Mouse (Mus musculus) midbrain, embryonic 16.5 days (tissue): ENCODE results near the gene Wfdc15a. TPM values are rescaled to one million over a fixed set of nuclear protein-coding genes. Genes with fewer than 3 reads are reported as not detected.
"Not testable (repeated sequence)": the region's sequence is repeated elsewhere in the genome, so short reads cannot be mapped to it uniquely, and the experiment has no call there.

ENCODE experiments used
- ATAC-seq: fragments of 200-750 bp; cut with Nextera tagmentation; 2 replicates; pipeline ENCODE4 v1.8.0; 2017; ENCODE audit warnings: moderate TSS enrichment
- H3K27ac ChIP-seq: fragments of 300-500 bp; sonication (generic); 2 replicates; pipeline ENCODE4 v1.5.1; 2014; ENCODE audit warnings: mild to moderate bottlenecking, low read length, mixed read lengths
- H3K27me3 ChIP-seq: fragments of 300-500 bp; sonication (generic); 2 replicates; pipeline ENCODE4 v1.6.1; 2014; ENCODE audit warnings: low read depth, low read length, mixed read lengths; ENCODE audit not compliant: control insufficient read depth, insufficient read depth
- H3K36me3 ChIP-seq: fragments of 300-500 bp; sonication (generic); 2 replicates; pipeline ENCODE4 v1.6.1; 2014; ENCODE audit warnings: mild to moderate bottlenecking, low read length, moderate library complexity, mixed read lengths; ENCODE audit not compliant: control insufficient read depth, insufficient read depth
- H3K4me1 ChIP-seq: fragments of 300-500 bp; sonication (generic); 2 replicates; pipeline ENCODE4 v1.6.1; 2014; ENCODE audit warnings: mild to moderate bottlenecking, low read length, mixed read lengths; ENCODE audit not compliant: control insufficient read depth, insufficient read depth
- H3K4me2 ChIP-seq: fragments of 300-500 bp; sonication (generic); 2 replicates; pipeline ENCODE4 v1.6.1; 2014; ENCODE audit warnings: mild to moderate bottlenecking, low read length, mixed read lengths
- H3K4me3 ChIP-seq: fragments of 300-500 bp; sonication (generic); 2 replicates; pipeline ENCODE4 v1.5.1; 2014; ENCODE audit warnings: low read depth, mild to moderate bottlenecking, low read length, moderate library complexity, mixed read lengths
- H3K9ac ChIP-seq: fragments of 300-500 bp; sonication (generic); 2 replicates; pipeline ENCODE4 v1.6.1; 2014; ENCODE audit warnings: low read depth, low read length, mixed read lengths
- H3K9me3 ChIP-seq: fragments of 300-500 bp; sonication (generic); replicated peaks from 2 replicates; pipeline ENCODE4 v1.6.1; 2014; ENCODE audit warnings: mild to moderate bottlenecking, low read length, mixed read lengths; ENCODE audit not compliant: control insufficient read depth, poor library complexity, severe bottlenecking
- WGBS: fragments of 180-500 bp; shearing (Covaris S2); extraction: QIAGEN DNeasy Blood & Tissue Kit; methylation state at CpG from one replicate; pipeline ENCODE4 v1.1.7; 2014; 5-methylcytosine and 5-hydroxymethylcytosine counted together
- polyA plus RNA-seq: library from polyadenylated mRNA; unstranded; fragments of >200 nt; fragmentation: Nextera tagmentation; extraction: Ambion mirVana; gene quantifications from 2 replicates; pipeline ENCODE4 v1.2.1, GENCODE M21; 2015

Wfdc15a gene
- polyA plus RNA-seq, 1 experiment from 2014 or later, result not detected

DNA sequence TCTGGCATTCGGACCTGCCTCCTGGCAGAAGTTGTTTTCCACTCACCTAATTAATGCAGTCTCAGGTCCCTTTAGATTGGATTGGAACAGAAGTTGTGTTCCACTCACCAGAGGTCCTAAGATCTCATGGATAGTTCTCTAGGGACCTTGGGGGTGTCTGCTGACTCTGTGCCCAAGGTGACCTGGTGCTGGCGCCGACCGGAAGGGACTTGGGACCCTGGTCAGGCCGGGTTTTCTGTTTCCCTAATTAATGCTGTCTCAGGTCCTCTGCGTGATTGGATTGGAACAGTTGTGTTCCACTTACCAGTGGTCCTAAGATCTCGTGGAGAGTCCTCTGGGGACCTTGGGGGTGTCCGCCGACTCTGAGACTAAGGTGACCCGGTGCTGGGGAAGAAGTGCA lies 6.1 kb upstream of the Wfdc15a start:
- H3K9ac ChIP-seq, H3K27ac ChIP-seq, H3K4me1 ChIP-seq, H3K4me2 ChIP-seq, H3K27me3 ChIP-seq, ATAC-seq, H3K4me3 ChIP-seq, H3K36me3 ChIP-seq, H3K9me3 ChIP-seq: not testable (repeated sequence)
- 92% methylated on average over 10 of the region's 10 CpGs for WGBS

- Histone ChIP-seq H3K27ac (no peak overlapping the region), H3K4me1 (no peaks in the 10 kb centered on the region), H3K4me2 (no peak overlapping the region), H3K4me3 (no peak overlapping the region), H3K36me3 (no peaks in the 10 kb centered on the region), H3K9me3 (no peaks in the 10 kb centered on the region; the same call in 1 of the 2 replicates), H3K9ac (no peak overlapping the region), H3K27me3 (no peaks in the 10 kb centered on the region)
- no peak for ATAC-seq
- WGBS, result 88% methylated on average over 5 of the region's 5 CpGs
These were observed 3.3 kb downstream of the Wfdc15a start for GRCm38 (mm10) chr2:164196700-164196990.

GRCm38 (mm10) chr2:164195971-164196699 lies 3.8 kb downstream of the Wfdc15a start:
- Histone ChIP-seq H3K9me3 (no peaks in the 10 kb centered on the region; the same call in 1 of the 2 replicates), H3K4me1 (no peaks in the 10 kb centered on the region), H3K4me3 (no peak overlapping the region), H3K4me2 (no peak overlapping the region), H3K9ac (no peak overlapping the region), H3K27me3 (no peaks in the 10 kb centered on the region), H3K27ac (no peak overlapping the region), H3K36me3 (no peaks in the 10 kb centered on the region)
- 90% methylated on average over 5 of the region's 5 CpGs for WGBS
- ATAC-seq, result no peak

DNA sequence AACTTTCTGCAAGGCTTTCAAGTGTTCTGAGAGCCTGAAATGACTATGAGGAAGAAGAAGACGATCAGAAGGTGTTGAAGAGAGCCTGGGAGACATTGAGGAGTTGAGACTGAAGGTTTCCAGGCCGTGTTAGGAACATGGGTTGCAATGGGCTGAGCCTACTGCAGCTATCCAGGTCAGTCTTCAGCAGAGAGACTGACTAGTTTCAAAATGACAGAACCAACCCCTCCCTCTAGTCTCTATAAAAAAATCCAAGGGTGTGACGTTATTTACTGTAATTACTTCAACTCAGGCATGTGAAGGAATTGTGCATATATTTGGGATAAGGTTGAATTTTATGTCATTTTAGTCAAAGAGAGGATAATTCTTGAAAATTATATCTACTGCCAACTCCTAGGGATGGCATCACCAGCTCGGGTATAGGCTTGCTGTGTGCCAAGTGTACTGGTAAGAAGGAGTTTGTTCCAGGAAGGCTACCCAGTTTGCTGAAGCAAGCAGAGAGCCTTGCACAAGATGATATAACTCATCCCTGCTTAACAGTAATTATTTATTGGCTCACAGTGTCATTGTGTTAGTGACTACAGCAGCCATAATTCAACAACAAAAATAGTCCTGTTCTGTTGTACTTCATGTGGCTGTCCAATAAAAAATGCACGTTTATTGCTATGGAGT lies 4.8 kb downstream of the Wfdc15a start:
- WGBS, result 78% methylated on average over 5 of the region's 5 CpGs
- Histone ChIP-seq H3K4me2 (no peak overlapping the region), H3K27me3 (no peaks in the 10 kb centered on the region), H3K4me3 (no peak overlapping the region), H3K9ac (no peak overlapping the region), H3K27ac (no peak overlapping the region), H3K9me3 (no peaks in the 10 kb centered on the region; the same call in 1 of the 2 replicates), H3K4me1 (no peaks in the 10 kb centered on the region), H3K36me3 (no peaks in the 10 kb centered on the region)
- no peak for ATAC-seq

DNA sequence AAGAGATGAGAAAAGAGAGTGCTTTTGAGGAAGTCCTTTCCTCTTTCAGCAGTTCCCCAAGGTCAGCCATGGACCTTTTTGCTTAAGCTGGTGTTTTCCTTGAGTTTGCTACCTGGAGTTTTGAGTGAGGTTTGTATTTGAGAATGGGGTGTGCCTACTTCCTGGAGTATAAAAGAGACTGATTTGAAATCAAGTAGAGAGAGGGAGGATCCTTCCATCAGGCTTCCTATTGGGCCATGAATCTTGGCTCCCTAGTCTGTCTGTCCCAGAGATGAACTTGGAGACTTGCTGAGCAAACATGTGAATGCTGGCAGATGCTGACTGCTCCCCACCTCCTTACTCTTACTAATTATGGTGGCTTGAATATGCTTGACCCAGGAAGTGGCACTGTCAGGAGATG lies 7.7 kb downstream of the Wfdc15a start:
- H3K4me2 ChIP-seq, result no peak overlapping the region
- H3K9me3 ChIP-seq, result no peaks in the 10 kb centered on the region; the same call in 1 of the 2 replicates
- no peaks in the 10 kb centered on the region for H3K27me3 ChIP-seq
- no peak overlapping the region for H3K27ac ChIP-seq
- no peaks in the 10 kb centered on the region for H3K4me1 ChIP-seq
- no peak for ATAC-seq
- no peaks in the 10 kb centered on the region for H3K36me3 ChIP-seq
- no peak overlapping the region for H3K4me3 ChIP-seq
- H3K9ac ChIP-seq, result no peak overlapping the region

- H3K4me2 ChIP-seq, result no peak within 1 kb of the TSS
- no peaks in the 10 kb centered on the region for H3K4me1 ChIP-seq
- no peaks in the 10 kb centered on the region for H3K36me3 ChIP-seq
- H3K4me3 ChIP-seq, result no peak within 1 kb of the TSS
- no peaks in the 10 kb centered on the region; the same call in 1 of the 2 replicates for H3K9me3 ChIP-seq
- ATAC-seq, result no peak
- 85% methylated on average over 6 of the region's 6 CpGs for WGBS
- H3K9ac ChIP-seq, result no peak within 1 kb of the TSS
- H3K27me3 ChIP-seq, result no peaks in the 10 kb centered on the region
- H3K27ac ChIP-seq, result no peak within 1 kb of the TSS
These were observed 9.4 kb downstream of the Wfdc15a start, which contains the start of gene Wfdc12 for GRCm38 (mm10) chr2:164190576-164190975. Gene Wfdc12 (minus strand): TSS chr2:164190608.

GRCm38 (mm10) chr2:164188722-164189121 lies 11.2 kb downstream of the Wfdc15a start:
- no peak overlapping the region for H3K4me3 ChIP-seq
- no peak overlapping the region for H3K27ac ChIP-seq
- no peak overlapping the region for H3K9ac ChIP-seq
- no peak overlapping the region for H3K4me2 ChIP-seq
- no peaks in the 10 kb centered on the region for H3K4me1 ChIP-seq
- H3K9me3 ChIP-seq, result no peaks in the 10 kb centered on the region; the same call in 1 of the 2 replicates
- no peaks in the 10 kb centered on the region for H3K27me3 ChIP-seq
- ATAC-seq, result no peak
- WGBS, result 27% methylated on average over 5 of the region's 5 CpGs
- H3K36me3 ChIP-seq, result no peaks in the 10 kb centered on the region

DNA sequence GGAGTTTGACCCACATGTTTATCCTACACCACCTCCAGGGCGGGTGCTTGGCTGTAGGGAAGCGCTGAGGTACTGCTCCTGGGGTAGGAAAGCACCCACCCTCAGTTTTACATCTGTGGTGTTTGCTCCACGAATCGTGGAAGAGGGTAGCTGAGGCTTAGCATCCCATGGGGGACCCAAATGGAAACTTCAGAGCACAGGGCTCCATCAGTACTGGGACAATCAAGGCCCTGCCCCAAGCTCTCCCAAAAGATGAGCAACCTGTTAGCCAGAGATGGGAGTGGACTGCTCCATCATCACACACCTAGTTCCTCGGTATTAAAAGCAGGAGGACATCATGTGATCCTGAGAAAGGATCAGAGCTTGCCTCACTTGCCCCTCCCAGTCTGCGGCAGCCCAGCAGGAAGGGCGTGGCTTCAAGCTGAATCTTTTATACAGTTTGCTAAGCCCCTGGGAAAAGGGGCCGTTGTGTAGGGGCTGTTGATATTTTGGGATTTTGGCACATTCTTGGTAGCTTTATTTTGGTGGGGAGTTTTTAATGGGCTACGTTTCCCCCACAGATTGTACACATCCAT lies 15.7 kb downstream of the Wfdc15a start:
- WGBS, result 36% methylated on average over 9 of the region's 9 CpGs
- no peak overlapping the region for H3K9ac ChIP-seq
- no peak overlapping the region for H3K27ac ChIP-seq
- H3K27me3 ChIP-seq, result no peaks in the 10 kb centered on the region; the same call in 1 of the 2 replicates
- no peaks in the 10 kb centered on the region for H3K36me3 ChIP-seq
- H3K4me2 ChIP-seq, result no peak overlapping the region
- H3K4me1 ChIP-seq, result no peaks in the 10 kb centered on the region
- no peak for ATAC-seq
- no peaks in the 10 kb centered on the region for H3K9me3 ChIP-seq
- H3K4me3 ChIP-seq, result no peak overlapping the region

DNA sequence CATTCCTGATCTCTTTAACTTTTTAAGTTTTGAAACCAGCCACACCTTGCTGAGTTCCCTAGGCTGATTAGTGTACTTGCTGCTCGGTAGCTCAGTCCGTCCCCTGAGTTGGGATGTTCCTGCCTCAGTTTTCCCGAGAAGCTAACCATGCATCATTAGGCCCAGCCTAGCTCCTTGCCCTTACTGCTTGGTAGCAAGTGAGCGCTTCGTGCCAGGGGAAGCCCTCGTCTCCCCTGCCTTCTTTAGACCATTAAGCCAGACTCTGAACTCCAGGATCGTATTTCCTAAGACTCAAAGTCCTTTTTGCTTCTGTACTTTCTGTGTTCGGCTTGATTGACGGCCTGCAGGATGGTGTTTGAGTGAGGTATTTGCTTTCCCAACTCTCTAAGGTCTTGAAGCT lies 16.6 kb downstream of the Wfdc15a start:
- Histone ChIP-seq H3K4me3 (no peak overlapping the region), H3K4me1 (no peaks in the 10 kb centered on the region), H3K9me3 (no peaks in the 10 kb centered on the region), H3K9ac (no peak overlapping the region), H3K36me3 (no peaks in the 10 kb centered on the region), H3K4me2 (no peak overlapping the region), H3K27me3 (no peaks in the 10 kb centered on the region; the same call in 1 of the 2 replicates), H3K27ac (no peak overlapping the region)
- ATAC-seq, result no peak
- 73% methylated on average over 9 of the region's 9 CpGs for WGBS
